Mouse (Mus musculus): ENCODE data around the gene Cxcl14.

The Cxcl14 gene

GRCm38 (mm10) chr13:56295943-56296658 is at the start of gene Cxcl14:
Cxcl14 (minus strand) TSS chr13:56296551.
- DNase-seq (ENCODE audit: low spot score in 2 of 2) = no peak

- DNase-seq (ENCODE audit: low spot score in 2 of 2) = no peak
These were observed 48.0 kb upstream of the Cxcl14 start for GRCm38 (mm10) chr13:56344355-56344754.

GRCm38 (mm10) chr13:56342491-56342890 is 46.1 kb upstream of the Cxcl14 start:
- DNase-seq (ENCODE audit: low spot score in 2 of 2) = no peak

GRCm38 (mm10) chr13:56340513-56340912 is 44.2 kb upstream of the Cxcl14 start:
- no peak for DNase-seq (ENCODE audit: low spot score in 2 of 2)

GRCm38 (mm10) chr13:56339816-56340215 is 43.5 kb upstream of the Cxcl14 start:
- DNase-seq (ENCODE audit: low spot score in 2 of 2) = no peak

DNA sequence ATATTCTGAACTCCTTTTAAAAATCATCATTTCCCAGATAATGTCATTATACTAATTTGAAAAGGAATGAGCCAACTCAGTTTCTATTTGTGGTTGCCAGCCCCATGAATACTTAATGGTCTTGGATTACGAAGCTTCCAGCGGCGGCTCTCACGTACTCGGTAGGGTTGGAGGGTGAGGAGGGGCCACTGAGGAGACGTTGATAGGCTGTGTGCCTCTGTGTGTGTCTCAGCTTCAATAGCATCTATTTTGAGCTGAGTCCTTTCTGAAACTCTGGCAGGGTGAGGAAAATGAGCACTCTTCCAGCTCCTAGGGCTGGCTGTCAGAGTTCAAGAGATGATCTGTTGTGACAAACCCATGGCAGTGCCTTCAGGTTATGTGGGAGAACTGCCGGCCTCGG is 40.6 kb upstream of the Cxcl14 start:
- DNase-seq (ENCODE audit: low spot score in 2 of 2) = no peak

DNA sequence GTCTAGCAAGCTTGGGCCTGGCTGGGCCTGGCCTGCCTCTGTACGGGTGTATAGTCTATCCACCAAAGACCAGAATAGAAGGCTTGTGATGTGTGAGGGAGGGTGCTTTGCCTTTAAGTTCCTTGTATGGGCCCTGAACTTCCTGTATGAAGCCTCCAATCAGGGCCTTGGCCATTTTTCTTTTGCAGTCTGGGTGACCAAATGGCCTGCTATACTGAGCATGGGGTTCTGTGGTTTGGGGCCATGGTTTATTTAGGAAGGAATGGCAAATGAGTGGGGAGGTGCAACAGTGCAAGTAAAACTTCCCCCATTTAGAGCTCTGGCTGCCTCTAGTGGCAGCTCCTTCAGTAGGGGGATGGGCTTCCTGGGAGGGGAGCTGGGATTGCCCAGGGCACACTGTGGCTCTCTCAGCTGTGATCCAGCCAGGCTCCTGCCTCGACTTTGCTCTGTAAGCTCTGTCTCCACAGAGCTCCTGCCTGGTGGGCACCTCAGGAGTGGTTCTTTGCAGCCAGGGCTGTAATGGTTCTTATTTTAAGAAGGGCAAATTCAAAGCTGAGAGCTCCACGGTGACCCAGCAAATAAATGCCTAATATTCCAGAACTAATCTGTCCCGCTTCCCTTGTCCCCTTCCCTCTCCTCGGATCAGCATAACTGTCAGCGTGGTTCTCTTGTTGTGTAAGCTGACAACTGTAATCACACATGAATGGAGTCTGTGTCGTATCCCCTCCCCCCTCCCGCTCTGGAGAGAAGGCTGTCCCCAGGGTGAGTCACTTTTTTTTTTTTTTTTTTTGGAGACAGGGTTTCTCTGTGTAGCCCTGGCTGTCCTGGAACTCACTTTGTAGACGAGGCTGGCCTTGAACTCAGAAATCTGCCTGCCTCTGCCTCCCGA is 38.7 kb upstream of the Cxcl14 start:
- DNase-seq (ENCODE audit: low spot score in 2 of 2) = no peak

DNA sequence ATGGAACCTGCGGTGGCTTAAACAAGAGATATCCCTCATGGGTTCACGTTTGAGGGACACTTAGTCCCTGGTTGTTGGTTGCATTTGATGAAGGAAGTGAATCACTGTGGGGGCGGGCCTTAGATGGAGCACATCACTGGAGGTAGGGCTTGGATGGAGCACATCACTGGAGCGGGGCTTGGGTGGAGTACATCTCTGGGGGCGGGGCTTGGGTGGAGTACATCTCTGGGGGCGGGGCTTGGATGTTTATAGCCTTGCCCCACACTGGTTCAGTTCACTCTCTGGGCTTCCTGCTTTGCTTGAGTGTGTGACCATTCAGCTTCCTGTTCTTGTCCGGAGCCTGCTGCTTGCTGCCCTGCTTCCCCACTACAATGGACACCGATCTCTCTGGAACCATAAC is 37.9 kb upstream of the Cxcl14 start:
- no peak for DNase-seq (ENCODE audit: low spot score in 2 of 2)

DNA sequence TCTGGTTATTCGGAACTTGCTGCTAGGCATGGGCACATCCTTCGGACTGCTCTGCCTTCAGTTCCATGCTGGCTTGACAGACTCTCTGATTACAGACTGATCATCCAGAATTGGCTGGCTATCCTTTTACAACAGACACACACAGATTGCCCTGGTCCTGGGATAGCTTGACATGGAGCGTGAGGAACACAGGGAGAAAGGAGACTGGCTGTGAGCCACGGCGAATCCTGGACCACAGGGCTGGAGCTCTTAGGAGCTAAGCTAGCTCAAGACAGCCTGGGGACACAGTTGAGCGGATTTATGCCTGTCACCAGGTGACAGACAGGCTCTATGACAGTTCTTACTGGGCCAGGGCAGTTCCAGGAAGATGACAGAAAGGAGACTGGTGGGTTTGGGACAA is 36.0 kb upstream of the Cxcl14 start:
- DNase-seq (ENCODE audit: low spot score in 2 of 2) = no peak

DNA sequence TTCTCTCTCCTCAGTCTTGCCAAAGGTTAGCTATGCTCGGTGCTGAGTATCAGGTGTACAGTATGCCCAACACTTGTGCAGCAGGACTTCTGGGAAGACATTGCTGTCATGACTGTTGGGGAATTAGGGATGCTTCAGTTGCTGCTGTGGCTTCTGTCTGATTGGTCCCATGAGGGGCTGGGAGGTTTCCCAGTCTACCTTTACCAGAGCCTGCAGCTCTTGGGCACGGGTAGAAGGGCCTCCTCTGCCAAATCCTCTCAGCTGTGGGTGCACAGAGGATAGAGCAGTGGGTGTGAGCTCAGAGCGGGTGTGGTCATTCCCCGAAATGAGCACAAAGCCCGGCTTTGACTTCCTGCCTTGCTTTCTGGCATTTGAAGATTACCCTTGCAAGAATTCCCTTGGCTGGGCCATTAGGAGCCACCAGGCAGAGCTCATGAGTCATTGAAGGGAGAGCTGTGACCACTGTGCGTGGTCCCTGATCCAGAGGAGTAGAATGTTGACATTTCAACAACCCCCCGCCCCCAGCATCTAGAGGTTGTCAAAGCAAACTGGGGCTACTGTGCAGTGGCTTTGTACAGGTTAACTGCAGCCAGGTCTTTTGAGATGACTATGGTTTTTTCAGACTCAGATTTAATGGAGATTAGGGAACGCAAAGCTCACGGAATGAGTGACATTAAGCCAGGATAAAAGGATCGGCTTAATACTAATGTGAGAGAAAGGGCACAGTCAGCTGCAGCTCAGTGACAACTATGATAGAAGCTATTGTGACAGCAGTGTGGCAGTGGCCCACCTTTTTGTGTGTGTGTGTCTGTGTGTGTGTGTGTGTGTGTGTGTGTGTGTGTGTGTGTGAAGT is 34.5 kb upstream of the Cxcl14 start:
- no peak for DNase-seq (ENCODE audit: low spot score in 2 of 2)

DNA sequence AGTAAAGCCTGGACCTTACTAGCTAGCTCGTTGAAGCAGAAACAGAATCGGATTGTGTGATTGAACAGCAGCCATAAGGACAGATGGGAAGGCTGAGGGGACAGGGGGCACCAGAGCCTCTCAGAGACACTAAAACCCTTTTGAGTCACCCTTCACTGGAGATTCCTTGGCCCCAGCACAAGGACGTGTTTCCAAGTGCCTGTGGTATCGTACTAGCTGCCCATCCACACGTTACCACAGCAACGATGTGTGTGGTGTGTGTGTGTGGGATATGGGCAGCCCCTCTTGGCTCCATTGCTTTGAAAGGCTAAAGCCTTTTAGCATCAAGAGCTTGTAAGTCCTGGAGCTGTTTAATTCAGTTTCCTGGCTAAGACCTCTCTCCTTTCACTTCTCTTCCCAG is 33.4 kb upstream of the Cxcl14 start:
- no peak for DNase-seq (ENCODE audit: low spot score in 2 of 2)

DNA sequence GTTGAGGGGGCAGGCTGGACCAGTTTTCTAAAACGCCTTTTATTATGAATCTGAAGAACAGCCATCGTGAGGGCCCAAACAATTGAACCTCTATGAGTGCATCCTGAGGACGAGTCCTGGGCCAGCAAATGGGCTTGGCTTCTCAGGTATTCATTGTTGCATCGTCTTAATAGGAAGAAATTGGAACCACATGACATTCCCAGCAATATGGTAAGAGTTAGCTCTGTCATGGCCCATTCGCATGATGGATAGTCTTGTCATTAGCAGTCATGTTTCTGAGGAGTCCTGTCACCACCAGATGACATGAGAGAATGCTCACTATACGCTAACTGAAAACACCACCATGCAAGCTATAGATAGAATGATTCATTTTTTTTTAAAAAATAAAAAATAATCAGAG is 32.8 kb upstream of the Cxcl14 start:
- DNase-seq (ENCODE audit: low spot score in 2 of 2) = no peak

DNA sequence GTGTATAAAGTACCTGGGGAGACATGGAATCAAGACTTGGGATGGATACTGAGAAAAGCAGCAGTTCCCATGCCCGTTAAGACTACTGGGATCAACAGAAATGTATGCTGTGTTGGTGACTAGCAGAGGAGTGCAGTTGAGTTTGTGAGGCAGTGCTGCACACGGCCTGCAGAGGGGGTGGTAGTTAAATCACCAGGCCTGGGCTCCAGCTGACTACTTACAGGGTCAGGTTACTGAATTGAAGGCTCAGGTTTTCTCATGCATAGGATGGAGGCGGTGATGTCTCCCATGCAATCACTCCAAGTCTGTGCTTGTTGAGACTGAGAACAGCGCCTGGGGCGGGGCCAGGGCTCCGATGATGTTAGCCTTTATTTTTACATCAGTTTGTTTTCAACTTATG is 31.4 kb upstream of the Cxcl14 start:
- DNase-seq (ENCODE audit: low spot score in 2 of 2) = no peak

DNA sequence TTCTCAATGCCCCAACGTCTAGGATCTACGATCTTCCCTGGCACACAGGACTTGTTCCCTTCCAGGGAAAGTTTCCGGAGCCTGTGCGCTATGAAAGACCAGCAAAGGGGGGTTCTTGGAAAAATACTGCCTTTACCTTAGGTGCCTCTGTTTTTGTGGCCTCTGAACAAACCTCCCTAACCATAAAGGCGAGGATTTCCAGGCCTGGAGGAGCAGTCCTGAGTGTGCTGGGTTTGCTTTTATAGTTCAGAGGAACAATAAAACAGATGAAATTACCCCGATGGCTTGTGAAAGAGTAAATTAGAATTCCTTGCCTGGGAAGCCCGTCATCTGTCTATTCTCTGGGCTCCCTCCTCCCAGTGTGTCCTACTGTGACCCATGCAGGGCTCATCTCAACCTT is 25.3 kb upstream of the Cxcl14 start:
- DNase-seq (ENCODE audit: low spot score in 2 of 2) = no peak

DNA sequence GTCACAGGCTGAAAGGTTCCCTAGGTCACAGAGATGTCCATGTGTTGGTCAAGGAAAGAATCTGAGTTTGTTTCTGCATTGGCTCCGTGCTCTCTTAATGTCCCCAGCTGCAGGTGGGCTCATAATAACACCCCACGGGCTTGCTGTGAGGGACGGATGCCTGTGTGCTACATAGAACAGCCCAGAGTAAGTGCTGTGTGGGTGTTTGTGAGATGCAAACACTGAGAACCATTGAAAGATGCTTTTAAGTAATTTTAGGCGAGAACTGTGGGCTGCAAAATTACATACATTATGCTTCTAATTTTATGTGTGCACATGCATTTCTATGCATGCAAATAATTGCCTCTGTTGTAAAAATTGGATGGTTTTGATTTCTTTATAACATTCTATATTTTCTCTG is 20.6 kb upstream of the Cxcl14 start:
- DNase-seq (ENCODE audit: low spot score in 2 of 2) = no peak

DNA sequence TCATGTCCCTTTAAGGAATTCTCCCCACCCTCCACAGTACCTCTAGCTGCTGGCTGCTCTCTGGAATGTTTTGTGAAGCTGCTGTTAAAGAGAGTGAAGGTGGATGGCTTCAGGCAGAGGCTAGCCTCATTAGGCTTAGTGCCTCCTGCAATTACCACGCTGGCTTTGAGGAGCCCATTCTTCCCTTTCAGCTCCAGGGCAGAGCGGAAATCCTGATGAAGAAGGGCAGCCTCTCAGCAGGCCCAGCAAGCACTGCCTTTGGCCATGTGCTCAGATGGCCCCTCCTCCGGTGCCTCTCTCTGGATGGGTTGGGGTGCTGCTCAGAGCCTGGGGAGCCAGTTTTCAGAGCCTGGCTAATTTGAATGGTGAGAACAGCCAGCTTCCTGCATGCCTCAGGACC is 18.9 kb upstream of the Cxcl14 start:
- DNase-seq (ENCODE audit: low spot score in 2 of 2) = no peak

DNA sequence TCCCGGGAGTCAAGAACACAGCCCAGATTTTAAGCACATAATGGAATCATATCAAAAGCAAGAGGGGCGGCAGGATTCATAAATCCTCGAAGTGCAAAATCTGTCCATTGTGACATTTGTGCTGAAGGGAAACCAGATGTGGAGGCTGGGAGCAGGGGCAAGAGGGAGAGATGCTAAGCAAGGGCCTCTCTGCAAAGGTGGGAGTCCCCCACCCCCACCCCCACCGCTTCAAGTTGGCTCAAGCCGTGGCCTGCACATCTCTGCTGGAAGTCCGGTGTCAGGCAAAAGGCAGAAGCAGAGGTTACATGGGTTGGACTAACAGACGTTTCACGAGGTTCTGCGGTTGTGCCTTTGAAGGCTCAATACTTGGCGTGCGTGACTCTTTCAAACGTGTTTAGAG is 8.7 kb upstream of the Cxcl14 start:
- DNase-seq (ENCODE audit: low spot score in 2 of 2) = no peak

- no peak for DNase-seq (ENCODE audit: low spot score in 2 of 2)
These were observed 8.1 kb upstream of the Cxcl14 start for GRCm38 (mm10) chr13:56304453-56304852.

DNA sequence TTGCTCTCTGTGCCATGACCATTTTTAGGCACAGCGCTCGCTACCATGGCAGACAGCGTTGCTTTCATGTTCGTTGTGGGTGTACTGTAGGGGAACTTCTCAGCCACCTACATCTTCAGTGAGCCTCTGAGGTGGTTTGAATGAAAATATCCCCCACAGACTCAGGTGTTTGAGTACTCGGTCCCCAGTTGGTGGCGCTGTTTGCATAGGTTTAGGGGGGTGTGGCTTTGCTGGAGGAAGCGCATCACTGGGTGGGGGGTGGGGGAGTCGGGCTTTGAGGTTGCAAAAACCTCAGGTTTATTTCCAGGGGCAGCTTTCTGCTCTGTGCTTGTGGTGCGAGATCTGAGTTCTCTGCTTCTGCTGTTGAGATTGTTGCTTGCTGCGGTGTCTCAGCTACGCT is 3.0 kb upstream of the Cxcl14 start:
- no peak for DNase-seq (ENCODE audit: low spot score in 2 of 2)

DNA sequence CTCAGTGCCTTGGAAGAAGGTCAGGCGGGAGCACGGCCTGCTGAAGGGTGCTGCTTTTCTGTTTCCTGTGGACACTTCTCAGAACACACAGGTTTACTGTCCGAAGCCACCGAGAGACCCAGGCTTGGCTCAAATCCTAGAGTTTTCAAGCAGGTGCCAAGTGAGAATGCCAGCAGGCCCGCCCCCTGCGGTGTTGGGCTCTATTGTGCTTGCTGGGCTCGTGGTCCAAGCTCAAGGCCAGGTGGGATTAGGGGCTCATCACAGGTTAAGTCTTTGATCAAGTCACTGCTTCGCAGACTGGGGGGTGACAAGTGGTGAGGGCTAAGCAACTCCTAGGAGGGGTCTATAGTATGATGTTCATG is 289 bp upstream of the Cxcl14 start:
- no peak for DNase-seq (ENCODE audit: low spot score in 2 of 2)

- no peak for DNase-seq (ENCODE audit: low spot score in 2 of 2)
These were observed 787 bp downstream of the Cxcl14 start for GRCm38 (mm10) chr13:56295586-56295942.

GRCm38 (mm10) chr13:56294908-56295307 is 1.4 kb downstream of the Cxcl14 start:
- DNase-seq (ENCODE audit: low spot score in 2 of 2) = no peak

DNA sequence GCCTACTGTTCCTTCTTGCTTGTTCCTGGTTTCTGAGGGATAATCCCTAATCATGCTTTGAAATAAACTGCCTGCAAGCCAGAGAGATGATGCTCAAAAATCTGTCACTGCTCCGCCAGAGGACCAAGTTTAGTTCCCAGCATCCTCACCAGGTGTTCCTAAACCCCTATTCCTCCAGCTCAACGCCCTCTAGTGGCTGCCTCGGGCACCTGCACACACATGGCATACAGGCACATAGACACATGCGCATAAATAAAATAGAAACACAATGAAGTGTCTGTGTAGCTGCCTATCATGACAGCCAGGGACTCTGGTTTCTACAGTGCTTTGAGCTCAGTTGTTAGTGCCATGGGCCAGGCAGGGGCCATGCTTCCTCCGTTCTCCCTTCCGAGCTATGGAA is 6.4 kb downstream of the Cxcl14 start:
- no peak for DNase-seq (ENCODE audit: low spot score in 2 of 2)
